Mouse (Mus musculus): ENCODE measurements around the gene Mpeg1.

GRCm38 (mm10) chr19:12494972-12495535 is 34.5 kb downstream of the Mpeg1 start:
- TF ChIP-seq POLR2A (IDR thresholded peaks at IDR 0.05; ENCODE audit: borderline replicate concordance, low read depth, low read length) (no peak), CTCF (IDR thresholded peaks at IDR 0.05; ENCODE audit: low read depth, low read length) (no peak)
